In genomic region chr9:122885385-122885784, GRCm38 (mm10) we compare ENCODE assay signal across 9 mouse cellular contexts. TPM values are rescaled to one million over a fixed set of nuclear protein-coding genes. Genes with fewer than 3 reads are reported as not detected.
DNase-seq lines count a peak whose midpoint lies in the region; ATAC-seq and TF ChIP-seq lines count a peak whose summit lies in the region.
"Had no signal": no experiment of that assay in that cellular context is flagged by ENCODE, and none has a peak within 500 bp of the region (broad histone marks: within the 10 kb centered on the region; RNA-seq: fewer than 3 reads in every experiment).

Gene Zkscan7, plus strand, starts transcription at chr9:122885685.

- no peaks in the 10 kb centered on the region; the same call in 1 of the 2 replicates for H3K4me1 ChIP-seq in spleen, adult 2 months (ENCODE audit: control insufficient read depth, insufficient read depth, insufficient read length)
- peaks cover 4% of the 10 kb centered on the region; the same call in 1 of the 2 replicates for H3K4me1 ChIP-seq in liver, embryonic 13.5 days (replicated peaks)

- peak within 1 kb of the TSS; percentile 86 for H3K4me2 ChIP-seq in liver, embryonic 13.5 days

- H3K27ac ChIP-seq in gastrocnemius, adult 2 months = peak within 1 kb of the TSS; percentile 86
- no peak within 1 kb of the TSS for H3K27ac ChIP-seq in spleen, adult 2 months (ENCODE audit: insufficient read depth, low read length)
- no peak within 1 kb of the TSS for H3K27ac ChIP-seq in liver, embryonic 13.5 days

- no peaks in the 10 kb centered on the region for H3K9me3 ChIP-seq in liver, embryonic 13.5 days (replicated peaks)

- TF ChIP-seq POLR2A in spleen, adult 2 months (IDR thresholded peaks at IDR 0.05; ENCODE audit: low read depth, low read length) = no peak

- H3K27me3 ChIP-seq in spleen, adult 2 months (ENCODE audit: control insufficient read depth, insufficient read depth, low read length) = no peaks in the 10 kb centered on the region; the same call in 1 of the 2 replicates
- H3K27me3 ChIP-seq in liver, embryonic 13.5 days = no peaks in the 10 kb centered on the region

- peak within 1 kb of the TSS; percentile 98 for H3K4me3 ChIP-seq in gastrocnemius, adult 2 months
- peak within 1 kb of the TSS; percentile 84; the same call in 1 of the 2 replicates for H3K4me3 ChIP-seq in spleen, adult 2 months (ENCODE audit: extremely low read depth, insufficient read depth, insufficient read length)
- H3K4me3 ChIP-seq in liver, embryonic 13.5 days (replicated peaks) = peak within 1 kb of the TSS; percentile 72

- no peaks in the 10 kb centered on the region for H3K36me3 ChIP-seq in spleen, adult 2 months (ENCODE audit: control insufficient read depth, insufficient read depth, low read length)
- no peaks in the 10 kb centered on the region for H3K36me3 ChIP-seq in liver, embryonic 13.5 days

- 85% methylated on average over 3 of the region's 3 CpGs for WGBS in spleen, adult 2 months
- 53% methylated on average over 3 of the region's 3 CpGs for WGBS in liver, embryonic 13.5 days (ENCODE audit: insufficient replicate concordance)

- DNase-seq in gastrocnemius, adult 2 months = no peak
- DNase-seq in gastrocnemius, adult 18-20 months (ENCODE audit: low spot score) = no peak
- DNase-seq in spleen, adult 2 months (ENCODE audit: low read depth in 1 of 2, low spot score in 2 of 2) = no peak
- DNase-seq in spleen, postnatal 36 days (ENCODE audit: low spot score in 2 of 2) = no peak
- DNase-seq in liver, embryonic 13.5 days = no peak
- no peak for DNase-seq in retina, embryonic 14.5 days (ENCODE audit: low spot score)
- DNase-seq in frontal cortex, postnatal 25 days (ENCODE audit: low spot score in 2 of 2) = no peak
- no peak for DNase-seq in spleen, postnatal 4 days (ENCODE audit: low spot score in 2 of 2)
- DNase-seq: right cerebral cortex, postnatal 4 days had no signal

- H3K9ac ChIP-seq in liver, embryonic 13.5 days = no peak within 1 kb of the TSS

- ATAC-seq in liver, embryonic 13.5 days (ENCODE audit: low read depth) = no peak

- intact Hi-C loops in gastrocnemius, adult 2 months (cut with DNase I) = loop anchor here (5.0 kb wide), 1 partner anchor 62 kb away; no protein-coding TSS in a partner anchor

- TF ChIP-seq CTCF in gastrocnemius, adult 2 months (IDR thresholded peaks at IDR 0.05) = no peak
- no peak for TF ChIP-seq CTCF in spleen, adult 2 months (IDR thresholded peaks at IDR 0.05; ENCODE audit: extremely low read depth, insufficient read depth, insufficient read length, insufficient replicate concordance)

RNA-seq across cellular contexts. Expression of gene Zkscan7, which starts in this region (rescaled TPM):
- 1 to 10 TPM; 3.3 to 4.2 TPM for total RNA-seq in gastrocnemius, adult 2 months (2021)
- total RNA-seq in gastrocnemius, adult 18-20 months (2021) = 1 to 10 TPM; 3.2 to 4.1 TPM
- polyA plus RNA-seq in spleen, adult 2 months (2012; rRNA removed) = 1.6 and 1.9 TPM in 2 replicates
- 0.46 and 0.70 TPM in 2 replicates for polyA plus RNA-seq in liver, embryonic 13.5 days (2015; fragmentation: Nextera tagmentation; extraction: Ambion mirVana)
